Mouse (Mus musculus): ENCODE results near the gene Kif12. TPM values are rescaled to one million over a fixed set of nuclear protein-coding genes. Genes with fewer than 3 reads are reported as not detected.
A peak's percentile ranks its signal among the peaks of the same experiment; 100 is the strongest.

Gene Kif12
- polyA plus RNA-seq, 1 experiment from 2014 or later = 50.0 TPM

- 36% methylated on average over 24 of the region's 24 CpGs for WGBS
- DNase-seq (ENCODE audit: low spot score) (no peak), ATAC-seq (replicated peaks; ENCODE audit: low FRiP score, low TSS enrichment, low read depth) (0 out of 2 replicates have a peak, but pooled peaks have one; percentile 1)
- peak overlapping the region; percentile 45 for H3K4me2 ChIP-seq (ENCODE audit: low read length)
- H3K4me3 ChIP-seq (ENCODE audit: low read depth, low read length) = peak overlapping the region; percentile 37
- H3K27ac ChIP-seq (ENCODE audit: low read depth) = 0 out of 2 replicates have a peak overlapping the region, but pooled peaks have one; percentile 63
- peak overlapping the region; percentile 11 for H3K9ac ChIP-seq (ENCODE audit: low read length)
- H3K27me3 ChIP-seq (replicated peaks; ENCODE audit: control insufficient read depth, insufficient read depth, low read length) = 0 out of 2 replicates have a peak, but pooled peaks cover 6% of the 10 kb centered on the region
- H3K36me3 ChIP-seq (ENCODE audit: control insufficient read depth, insufficient read depth, low read length) = no peaks in the 10 kb centered on the region
- H3K9me3 ChIP-seq (ENCODE audit: control insufficient read depth, low read length) = no peaks in the 10 kb centered on the region
- H3K4me1 ChIP-seq (replicated peaks; ENCODE audit: control insufficient read depth, insufficient read depth, low read length) = no peaks in the 10 kb centered on the region
These were observed 809 bp downstream of the Kif12 start for GRCm38 (mm10) chr4:63171122-63171521.

DNA sequence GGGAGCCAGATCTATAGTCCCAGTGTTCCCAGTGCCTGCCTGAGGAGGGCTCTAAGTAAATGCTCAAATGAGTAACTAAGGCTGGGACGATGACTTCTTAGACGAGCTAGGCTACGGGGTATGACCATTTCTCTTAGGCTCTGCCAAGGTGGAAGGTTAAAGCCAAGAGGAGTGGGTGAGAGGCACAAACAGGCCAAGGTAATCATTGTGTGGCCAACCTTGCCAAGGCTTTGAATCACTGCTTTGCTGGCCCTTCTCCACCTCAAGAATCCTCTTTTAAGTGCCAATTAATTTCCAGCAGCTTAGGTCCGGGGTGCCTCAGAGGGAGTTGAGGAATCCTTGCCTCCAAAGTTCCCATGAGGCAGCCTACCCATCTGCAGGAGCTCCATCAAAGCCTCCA lies 1.9 kb downstream of the Kif12 start:
- 72% methylated on average over 4 of the region's 4 CpGs for WGBS
- 0 out of 2 replicates have a peak, but pooled peaks cover 6% of the 10 kb centered on the region for H3K27me3 ChIP-seq (replicated peaks; ENCODE audit: control insufficient read depth, insufficient read depth, low read length)
- H3K4me1 ChIP-seq (replicated peaks; ENCODE audit: control insufficient read depth, insufficient read depth, low read length) = no peaks in the 10 kb centered on the region
- no peak overlapping the region for H3K9ac ChIP-seq (ENCODE audit: low read length)
- peak overlapping the region; percentile 37 for H3K4me3 ChIP-seq (ENCODE audit: low read depth, low read length)
- H3K9me3 ChIP-seq (ENCODE audit: control insufficient read depth, low read length) = no peaks in the 10 kb centered on the region
- DNase-seq (ENCODE audit: low spot score) (no peak), ATAC-seq (replicated peaks; ENCODE audit: low FRiP score, low TSS enrichment, low read depth) (no peak)
- H3K36me3 ChIP-seq (ENCODE audit: control insufficient read depth, insufficient read depth, low read length) = no peaks in the 10 kb centered on the region
- no peak overlapping the region for H3K27ac ChIP-seq (ENCODE audit: low read depth)
- H3K4me2 ChIP-seq (ENCODE audit: low read length) = peak overlapping the region; percentile 45

DNA sequence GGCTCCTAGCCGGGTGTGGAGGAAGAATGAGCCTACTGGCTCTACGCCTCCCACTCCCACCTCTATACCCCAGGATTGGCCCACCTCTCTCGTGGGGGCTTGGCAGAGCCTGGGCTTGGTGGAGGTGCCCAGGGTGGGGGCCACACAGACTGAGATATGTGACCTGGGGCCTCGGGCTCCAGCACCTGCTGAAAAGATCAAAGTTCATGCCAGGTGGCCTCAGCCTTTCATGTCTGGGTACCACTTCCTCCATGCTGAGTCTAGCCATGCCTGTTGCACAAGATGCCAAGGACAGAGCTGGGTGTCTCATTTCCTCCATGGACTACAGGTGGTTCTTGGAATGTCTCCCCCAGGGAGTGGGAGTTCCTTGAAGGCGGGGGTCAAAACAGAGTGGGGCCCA lies 5.6 kb downstream of the Kif12 start:
- Histone ChIP-seq H3K9ac (ENCODE audit: low read length) (no peak overlapping the region), H3K27ac (ENCODE audit: low read depth) (no peak overlapping the region), H3K4me2 (ENCODE audit: low read length) (no peak overlapping the region), H3K27me3 (replicated peaks; ENCODE audit: control insufficient read depth, insufficient read depth, low read length) (0 out of 2 replicates have a peak, but pooled peaks cover 6% of the 10 kb centered on the region), H3K4me3 (ENCODE audit: low read depth, low read length) (no peak overlapping the region), H3K9me3 (ENCODE audit: control insufficient read depth, low read length) (no peaks in the 10 kb centered on the region), H3K4me1 (replicated peaks; ENCODE audit: control insufficient read depth, insufficient read depth, low read length) (no peaks in the 10 kb centered on the region), H3K36me3 (ENCODE audit: control insufficient read depth, insufficient read depth, low read length) (no peaks in the 10 kb centered on the region)
- 82% methylated on average over 5 of the region's 5 CpGs for WGBS
- DNase-seq (ENCODE audit: low spot score) (no peak), ATAC-seq (replicated peaks; ENCODE audit: low FRiP score, low TSS enrichment, low read depth) (no peak)

- DNase-seq (ENCODE audit: low spot score) = no peak
- H3K27ac ChIP-seq (ENCODE audit: low read depth) = no peak overlapping the region
- H3K36me3 ChIP-seq (ENCODE audit: control insufficient read depth, insufficient read depth, low read length) = no peaks in the 10 kb centered on the region
- H3K4me2 ChIP-seq (ENCODE audit: low read length) = no peak overlapping the region
- H3K9ac ChIP-seq (ENCODE audit: low read length) = no peak overlapping the region
- ATAC-seq (replicated peaks; ENCODE audit: low FRiP score, low TSS enrichment, low read depth) = no peak
- no peaks in the 10 kb centered on the region for H3K9me3 ChIP-seq (ENCODE audit: control insufficient read depth, low read length)
- H3K27me3 ChIP-seq (replicated peaks; ENCODE audit: control insufficient read depth, insufficient read depth, low read length) = 0 out of 2 replicates have a peak, but pooled peaks cover 2% of the 10 kb centered on the region
- no peak overlapping the region for H3K4me3 ChIP-seq (ENCODE audit: low read depth, low read length)
- no peaks in the 10 kb centered on the region for H3K4me1 ChIP-seq (replicated peaks; ENCODE audit: control insufficient read depth, insufficient read depth, low read length)
- WGBS = 80% methylated on average over 4 of the region's 4 CpGs
These were observed 6.3 kb downstream of the Kif12 start for GRCm38 (mm10) chr4:63165636-63166035.

DNA sequence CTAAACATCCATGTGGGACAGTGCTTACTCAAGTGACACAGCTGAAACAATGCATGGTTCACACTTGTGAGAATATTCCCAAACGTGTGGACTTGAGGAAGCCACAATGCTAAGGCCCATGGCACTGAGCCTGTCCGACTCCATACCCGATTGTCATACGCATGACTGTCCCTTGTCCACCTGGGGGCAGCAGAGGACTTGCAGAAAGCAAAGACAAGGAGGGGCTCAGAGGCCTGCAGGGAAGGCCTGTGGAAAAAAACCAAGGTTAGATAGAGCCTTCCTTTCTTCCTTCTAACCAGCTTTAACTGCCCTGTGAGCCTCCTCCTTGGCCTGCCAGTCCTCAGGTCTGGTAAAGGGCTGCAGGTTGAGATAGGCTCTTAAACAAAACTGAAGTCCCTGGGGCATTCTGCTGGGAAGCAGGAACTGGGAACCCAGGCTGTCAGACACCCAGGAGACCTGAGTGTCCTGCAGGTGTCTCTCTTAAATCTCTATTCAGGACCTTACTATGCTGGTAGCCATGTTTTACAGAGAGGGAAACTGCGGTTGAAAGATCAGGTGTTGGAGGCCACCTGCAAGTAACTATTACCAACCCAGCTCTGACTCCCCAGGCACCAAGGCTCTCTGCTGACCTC lies 12.9 kb downstream of the Kif12 start:
- peak; percentile 93 for DNase-seq (ENCODE audit: low spot score)
- H3K9ac ChIP-seq (ENCODE audit: low read length) = 0 out of 2 replicates have a peak overlapping the region, but pooled peaks have one; percentile 6

DNA sequence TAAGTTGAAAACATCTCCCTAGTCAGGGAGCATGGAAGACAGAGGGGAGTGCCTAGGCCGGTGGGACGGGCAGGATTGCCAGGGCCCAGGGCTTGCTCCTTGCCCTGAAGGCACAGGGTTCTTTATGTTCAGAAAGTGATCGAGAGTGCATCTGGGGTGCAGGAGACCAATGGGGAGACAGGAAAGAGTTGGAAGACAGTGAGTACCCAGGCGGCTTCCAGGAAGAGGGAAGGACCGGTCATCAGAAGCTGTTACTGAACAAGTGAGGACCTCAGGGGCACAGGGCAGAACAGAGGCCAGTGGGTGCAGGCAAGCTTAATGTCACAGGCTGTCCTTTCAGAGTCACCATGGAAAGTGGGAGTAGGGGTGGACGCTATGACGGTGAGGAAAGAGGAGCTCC lies 13.7 kb downstream of the Kif12 start:
- H3K36me3 ChIP-seq (ENCODE audit: control insufficient read depth, insufficient read depth, low read length) = no peaks in the 10 kb centered on the region
- no peak overlapping the region for H3K27ac ChIP-seq (ENCODE audit: low read depth)
- H3K4me2 ChIP-seq (ENCODE audit: low read length) = no peak overlapping the region
- no peaks in the 10 kb centered on the region for H3K9me3 ChIP-seq (ENCODE audit: control insufficient read depth, low read length)
- H3K4me3 ChIP-seq (ENCODE audit: low read depth, low read length) = no peak overlapping the region
- H3K27me3 ChIP-seq (replicated peaks; ENCODE audit: control insufficient read depth, insufficient read depth, low read length) = no peaks in the 10 kb centered on the region
- DNase-seq (ENCODE audit: low spot score) (no peak), ATAC-seq (replicated peaks; ENCODE audit: low FRiP score, low TSS enrichment, low read depth) (no peak)
- no peak overlapping the region for H3K9ac ChIP-seq (ENCODE audit: low read length)
- H3K4me1 ChIP-seq (replicated peaks; ENCODE audit: control insufficient read depth, insufficient read depth, low read length) = no peaks in the 10 kb centered on the region
- WGBS = 88% methylated on average over 7 of the region's 7 CpGs

More for the DNA sequence above, 12.9 kb downstream of the Kif12 start:
- Histone ChIP-seq H3K4me3 (ENCODE audit: low read depth, low read length) (no peak overlapping the region), H3K36me3 (ENCODE audit: control insufficient read depth, insufficient read depth, low read length) (no peaks in the 10 kb centered on the region), H3K9me3 (ENCODE audit: control insufficient read depth, low read length) (no peaks in the 10 kb centered on the region), H3K4me1 (replicated peaks; ENCODE audit: control insufficient read depth, insufficient read depth, low read length) (no peaks in the 10 kb centered on the region), H3K27me3 (replicated peaks; ENCODE audit: control insufficient read depth, insufficient read depth, low read length) (no peaks in the 10 kb centered on the region), H3K4me2 (ENCODE audit: low read length) (no peak overlapping the region), H3K27ac (ENCODE audit: low read depth) (peak overlapping the region; percentile 72)
- peak; percentile 69 for ATAC-seq (replicated peaks; ENCODE audit: low FRiP score, low TSS enrichment, low read depth)
- 15% methylated on average over 5 of the region's 5 CpGs for whole genome bisulfite sequencing

GRCm38 (mm10) chr4:63156726-63157634 lies 15.0 kb downstream of the Kif12 start:
- DNase-seq (ENCODE audit: low spot score) (peak; percentile 73), ATAC-seq (replicated peaks; ENCODE audit: low FRiP score, low TSS enrichment, low read depth) (peak; percentile 88)
- H3K9ac ChIP-seq (ENCODE audit: low read length) = no peak overlapping the region

DNA sequence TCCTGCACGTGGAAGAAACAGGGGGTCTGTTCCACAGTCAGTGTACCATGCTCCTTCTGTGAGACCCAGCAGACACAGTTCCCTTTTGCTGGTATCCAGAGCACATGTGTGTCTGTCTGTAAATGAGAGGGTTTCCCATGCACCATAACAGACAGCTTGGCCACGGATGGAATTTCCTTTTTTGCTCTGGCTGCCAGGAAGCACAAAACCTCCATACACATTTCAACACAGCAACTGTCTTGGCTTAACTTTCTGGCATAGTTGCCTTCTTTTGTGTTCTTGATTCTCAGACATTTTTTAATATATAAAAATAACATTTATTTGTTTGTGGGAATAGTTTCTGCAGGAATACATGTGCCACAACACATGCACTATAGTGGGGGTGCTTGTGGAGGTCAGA lies 16.3 kb downstream of the Kif12 start:
- WGBS = 52% methylated on average over 2 of the region's 2 CpGs
- ATAC-seq (replicated peaks; ENCODE audit: low FRiP score, low TSS enrichment, low read depth) = no peak

More at GRCm38 (mm10) chr4:63156726-63157634, 15.0 kb downstream of the Kif12 start:
- 37% methylated on average over 8 of the region's 8 CpGs for WGBS
- Histone ChIP-seq H3K4me2 (ENCODE audit: low read length) (no peak overlapping the region), H3K4me1 (replicated peaks; ENCODE audit: control insufficient read depth, insufficient read depth, low read length) (no peaks in the 10 kb centered on the region), H3K4me3 (ENCODE audit: low read depth, low read length) (no peak overlapping the region), H3K27me3 (replicated peaks; ENCODE audit: control insufficient read depth, insufficient read depth, low read length) (no peaks in the 10 kb centered on the region), H3K27ac (ENCODE audit: low read depth) (peak overlapping the region; percentile 34; the same call in 1 of the 2 replicates), H3K9me3 (ENCODE audit: control insufficient read depth, low read length) (no peaks in the 10 kb centered on the region), H3K36me3 (ENCODE audit: control insufficient read depth, insufficient read depth, low read length) (no peaks in the 10 kb centered on the region)

More for the DNA sequence above, 16.3 kb downstream of the Kif12 start:
- H3K4me2 ChIP-seq (ENCODE audit: low read length) = no peak overlapping the region
- H3K27me3 ChIP-seq (replicated peaks; ENCODE audit: control insufficient read depth, insufficient read depth, low read length) = no peaks in the 10 kb centered on the region
- no peaks in the 10 kb centered on the region for H3K4me1 ChIP-seq (replicated peaks; ENCODE audit: control insufficient read depth, insufficient read depth, low read length)
- no peak overlapping the region for H3K9ac ChIP-seq (ENCODE audit: low read length)
- no peak overlapping the region for H3K4me3 ChIP-seq (ENCODE audit: low read depth, low read length)
- no peak overlapping the region; the same call in 1 of the 2 replicates for H3K27ac ChIP-seq (ENCODE audit: low read depth)
- H3K36me3 ChIP-seq (ENCODE audit: control insufficient read depth, insufficient read depth, low read length) = no peaks in the 10 kb centered on the region
- DNase-seq (ENCODE audit: low spot score) = no peak
- H3K9me3 ChIP-seq (ENCODE audit: control insufficient read depth, low read length) = no peaks in the 10 kb centered on the region
